Mouse (Mus musculus): ENCODE measurements around the gene St6galnac5.

- TF ChIP-seq TCF3 (IDR thresholded peaks at IDR 0.05; ENCODE audit: insufficient read length, low read depth) (no peak), POLR2A (IDR thresholded peaks at IDR 0.05; ENCODE audit: insufficient read length, low read depth) (no peak), POLR2AphosphoS2 (IDR thresholded peaks at IDR 0.05; ENCODE audit: insufficient read length, low read depth) (no peak), MYOD1 (IDR thresholded peaks at IDR 0.05; ENCODE audit: control insufficient read depth in 1 of 3, insufficient read length in 2 of 3, low read depth in 2 of 3) (no peak), MYOG (IDR thresholded peaks at IDR 0.05; ENCODE audit: control insufficient read depth in 1 of 3, insufficient read depth in 1 of 3, insufficient read length in 2 of 3, low read depth in 2 of 3) (no peak)
Measured at GRCm38 (mm10) chr3:152944766-152945165, 37.3 kb downstream of the St6galnac5 start.

Measured in myocyte (in vitro differentiated cells).